Mouse (Mus musculus) lung, postnatal 36 days (tissue): ENCODE data around the gene Cit.

ENCODE experiments used
- DNase-seq: peaks from one replicate; pipeline ENCODE4 v3.0.0; 2022; ENCODE audit warnings: mixed read lengths

The Cit gene

GRCm38 (mm10) chr5:116013821-116014220, 168.7 kb downstream of the Cit start:
- DNase-seq = no peak

- DNase-seq = no peak
These were observed 169.2 kb downstream of the Cit start for GRCm38 (mm10) chr5:116014237-116014636.

GRCm38 (mm10) chr5:116016542-116016941, 171.5 kb downstream of the Cit start:
- DNase-seq = no peak

GRCm38 (mm10) chr5:116017391-116017790, 172.3 kb downstream of the Cit start:
- no peak for DNase-seq

GRCm38 (mm10) chr5:116018196-116018595, 173.1 kb downstream of the Cit start:
- peak; percentile 50 for DNase-seq

- DNase-seq = peak; percentile 66
These were observed 173.7 kb downstream of the Cit start for GRCm38 (mm10) chr5:116018784-116019183.

- DNase-seq = no peak
These were observed 174.3 kb downstream of the Cit start for GRCm38 (mm10) chr5:116019371-116019770.

- DNase-seq = no peak
These were observed 176.5 kb downstream of the Cit start for GRCm38 (mm10) chr5:116021552-116021951.

GRCm38 (mm10) chr5:116022131-116022530, 177.1 kb downstream of the Cit start:
- peak; percentile 29 for DNase-seq

GRCm38 (mm10) chr5:116022658-116023200, 177.7 kb downstream of the Cit start:
- peak; percentile 44 for DNase-seq

GRCm38 (mm10) chr5:116023251-116023661, 178.2 kb downstream of the Cit start:
- peak; percentile 37 for DNase-seq

- peak; percentile 27 for DNase-seq
These were observed 178.8 kb downstream of the Cit start for GRCm38 (mm10) chr5:116023821-116024284.

- peak; percentile 95 for DNase-seq
These were observed 179.3 kb downstream of the Cit start, which contains the start of gene Prkab1 for GRCm38 (mm10) chr5:116024327-116024739. Prkab1 (minus strand) TSS chr5:116024508.

- no peak for DNase-seq
These were observed 181.0 kb downstream of the Cit start for GRCm38 (mm10) chr5:116026107-116026506.

- DNase-seq = no peak
These were observed 181.5 kb downstream of the Cit start for GRCm38 (mm10) chr5:116026561-116026960.

- DNase-seq = no peak
These were observed 184.0 kb downstream of the Cit start for GRCm38 (mm10) chr5:116029071-116029470.

- no peak for DNase-seq
These were observed 185.6 kb downstream of the Cit start for GRCm38 (mm10) chr5:116030566-116031189.

- DNase-seq = peak; percentile 70
These were observed 186.1 kb downstream of the Cit start for GRCm38 (mm10) chr5:116031190-116031577.

GRCm38 (mm10) chr5:116036465-116036864, 191.4 kb downstream of the Cit start:
- DNase-seq = no peak

GRCm38 (mm10) chr5:116037731-116038130, 192.7 kb downstream of the Cit start:
- DNase-seq = no peak

- no peak for DNase-seq
These were observed 194.6 kb downstream of the Cit start for GRCm38 (mm10) chr5:116039706-116040105.

GRCm38 (mm10) chr5:116042241-116042640, 197.2 kb downstream of the Cit start:
- no peak for DNase-seq

- no peak for DNase-seq
These were observed 200.5 kb downstream of the Cit start for GRCm38 (mm10) chr5:116045581-116045980.

GRCm38 (mm10) chr5:116046246-116046645, 201.2 kb downstream of the Cit start:
- no peak for DNase-seq

- DNase-seq = no peak
These were observed 203.2 kb downstream of the Cit start for GRCm38 (mm10) chr5:116048321-116048720.
